Mouse (Mus musculus): Measurements from ENCODE around the gene Rhox3a2. TPM values are rescaled to one million over a fixed set of nuclear protein-coding genes. Genes with fewer than 3 reads are reported as not detected.

Gene Rhox3a2
- not detected for polyA plus RNA-seq (2015; fragmentation: Illumina TruSeq; extraction: RNeasy Lipid Tissue Mini Kit (QIAGEN cat#74804); ENCODE audit: low read depth, low replicate concordance)

GRCm38 (mm10) chrX:37379728-37380127 lies at the start of gene Rhox3a2:
Gene Rhox3a2 (plus strand): TSS chrX:37380028.

DNA sequence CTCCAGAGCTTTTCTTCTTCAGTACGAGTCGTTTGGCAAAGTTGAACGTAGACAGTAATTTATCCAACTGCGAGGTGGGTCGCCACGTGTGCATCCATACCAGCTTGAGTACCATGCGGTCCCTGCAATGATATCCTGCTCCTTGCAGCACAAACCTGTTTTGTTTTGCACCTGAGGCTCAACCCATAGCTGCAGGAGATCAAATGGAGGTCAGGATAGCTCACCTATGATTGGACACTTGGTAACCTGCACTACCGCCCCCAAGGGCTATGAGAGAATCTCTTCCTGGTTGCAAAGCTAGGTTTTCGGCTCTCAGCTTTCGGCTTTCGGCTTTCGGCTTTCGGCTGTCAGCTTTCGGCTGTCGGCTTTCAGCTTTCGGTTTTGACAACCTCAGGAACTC lies 10.7 kb downstream of the Rhox3a2 start, which contains the start of gene Rhox4a2:
Rhox4a2 (plus strand) TSS at position 301 of the 400 bp plus-strand sequence.

DNA sequence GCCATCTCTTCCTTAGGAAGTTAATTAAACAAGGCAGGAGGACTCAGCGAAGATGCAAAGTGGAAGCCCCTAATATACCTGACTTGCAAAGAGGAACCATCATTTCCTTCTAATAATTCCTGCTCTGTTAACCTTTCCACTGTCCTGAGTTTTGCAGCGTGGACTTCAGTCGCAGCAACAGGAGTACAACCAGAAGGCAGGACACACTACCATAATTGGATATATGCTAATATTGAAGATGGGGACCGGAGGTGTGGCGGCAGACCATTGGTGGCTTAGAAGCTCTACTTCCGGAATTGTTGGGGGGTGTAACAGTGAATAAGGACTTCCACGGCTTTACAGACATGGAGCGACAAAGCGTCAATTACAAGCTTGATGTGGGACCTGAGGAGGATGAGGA lies 31.9 kb downstream of the Rhox3a2 start, which contains the start of gene Rhox2b:
Rhox2b (plus strand) TSS at position 301 of the 400 bp plus-strand sequence.

GRCm38 (mm10) chrX:37432194-37432593 lies 52.4 kb downstream of the Rhox3a2 start, which contains the start of gene Rhox4b:
Gene Rhox4b (plus strand): TSS chrX:37432494.

Other genes with a start within 250 kb of the Rhox3a2 start
- gene Akap14, start 211.2 kb upstream of the Rhox3a2 start, polyA plus RNA-seq (2015; fragmentation: Illumina TruSeq; extraction: RNeasy Lipid Tissue Mini Kit (QIAGEN cat#74804); ENCODE audit: low read depth, low replicate concordance) = 0.51 TPM
- gene Ndufa1, start 188.9 kb upstream of the Rhox3a2 start, polyA plus RNA-seq (2015; fragmentation: Illumina TruSeq; extraction: RNeasy Lipid Tissue Mini Kit (QIAGEN cat#74804); ENCODE audit: low read depth, low replicate concordance) = 495 TPM
- gene Rnf113a1, start 188.8 kb upstream of the Rhox3a2 start, polyA plus RNA-seq (2015; fragmentation: Illumina TruSeq; extraction: RNeasy Lipid Tissue Mini Kit (QIAGEN cat#74804); ENCODE audit: low read depth, low replicate concordance) = 8.0 TPM
- gene Gm9, start 169.0 kb upstream of the Rhox3a2 start, polyA plus RNA-seq (2015; fragmentation: Illumina TruSeq; extraction: RNeasy Lipid Tissue Mini Kit (QIAGEN cat#74804); ENCODE audit: low read depth, low replicate concordance) = not detected
- gene Rhox1, start 157.8 kb upstream of the Rhox3a2 start, polyA plus RNA-seq (2015; fragmentation: Illumina TruSeq; extraction: RNeasy Lipid Tissue Mini Kit (QIAGEN cat#74804); ENCODE audit: low read depth, low replicate concordance) = not detected
- gene Rhox2a, start 135.1 kb upstream of the Rhox3a2 start, polyA plus RNA-seq (2015; fragmentation: Illumina TruSeq; extraction: RNeasy Lipid Tissue Mini Kit (QIAGEN cat#74804); ENCODE audit: low read depth, low replicate concordance) = not detected
- not detected for gene Rhox3a, start 130.1 kb upstream of the Rhox3a2 start, polyA plus RNA-seq (2015; fragmentation: Illumina TruSeq; extraction: RNeasy Lipid Tissue Mini Kit (QIAGEN cat#74804); ENCODE audit: low read depth, low replicate concordance)
- gene Rhox4a, start 114.7 kb upstream of the Rhox3a2 start, polyA plus RNA-seq (2015; fragmentation: Illumina TruSeq; extraction: RNeasy Lipid Tissue Mini Kit (QIAGEN cat#74804); ENCODE audit: low read depth, low replicate concordance) = not detected
- gene Rhox4a2, start 10.8 kb downstream of the Rhox3a2 start, polyA plus RNA-seq (2015; fragmentation: Illumina TruSeq; extraction: RNeasy Lipid Tissue Mini Kit (QIAGEN cat#74804); ENCODE audit: low read depth, low replicate concordance) = not detected
- gene Rhox2b, start 32.0 kb downstream of the Rhox3a2 start, polyA plus RNA-seq (2015; fragmentation: Illumina TruSeq; extraction: RNeasy Lipid Tissue Mini Kit (QIAGEN cat#74804); ENCODE audit: low read depth, low replicate concordance) = not detected
- not detected for gene Rhox4b, start 52.5 kb downstream of the Rhox3a2 start, polyA plus RNA-seq (2015; fragmentation: Illumina TruSeq; extraction: RNeasy Lipid Tissue Mini Kit (QIAGEN cat#74804); ENCODE audit: low read depth, low replicate concordance)
- not detected for gene Rhox2c, start 73.7 kb downstream of the Rhox3a2 start, polyA plus RNA-seq (2015; fragmentation: Illumina TruSeq; extraction: RNeasy Lipid Tissue Mini Kit (QIAGEN cat#74804); ENCODE audit: low read depth, low replicate concordance)
- not detected for gene Rhox3c, start 78.6 kb downstream of the Rhox3a2 start, polyA plus RNA-seq (2015; fragmentation: Illumina TruSeq; extraction: RNeasy Lipid Tissue Mini Kit (QIAGEN cat#74804); ENCODE audit: low read depth, low replicate concordance)
- gene Rhox4c, start 100.3 kb downstream of the Rhox3a2 start, polyA plus RNA-seq (2015; fragmentation: Illumina TruSeq; extraction: RNeasy Lipid Tissue Mini Kit (QIAGEN cat#74804); ENCODE audit: low read depth, low replicate concordance) = not detected
- gene Rhox2d, start 113.4 kb downstream of the Rhox3a2 start, polyA plus RNA-seq (2015; fragmentation: Illumina TruSeq; extraction: RNeasy Lipid Tissue Mini Kit (QIAGEN cat#74804); ENCODE audit: low read depth, low replicate concordance) = not detected
- not detected for gene Rhox4d, start 134.3 kb downstream of the Rhox3a2 start, polyA plus RNA-seq (2015; fragmentation: Illumina TruSeq; extraction: RNeasy Lipid Tissue Mini Kit (QIAGEN cat#74804); ENCODE audit: low read depth, low replicate concordance)
- gene Rhox2e, start 150.4 kb downstream of the Rhox3a2 start, polyA plus RNA-seq (2015; fragmentation: Illumina TruSeq; extraction: RNeasy Lipid Tissue Mini Kit (QIAGEN cat#74804); ENCODE audit: low read depth, low replicate concordance) = not detected
- not detected for gene Rhox3e, start 162.0 kb downstream of the Rhox3a2 start, polyA plus RNA-seq (2015; fragmentation: Illumina TruSeq; extraction: RNeasy Lipid Tissue Mini Kit (QIAGEN cat#74804); ENCODE audit: low read depth, low replicate concordance)
- not detected for gene Rhox4e, start 177.4 kb downstream of the Rhox3a2 start, polyA plus RNA-seq (2015; fragmentation: Illumina TruSeq; extraction: RNeasy Lipid Tissue Mini Kit (QIAGEN cat#74804); ENCODE audit: low read depth, low replicate concordance)
- gene Rhox2f, start 191.4 kb downstream of the Rhox3a2 start, polyA plus RNA-seq (2015; fragmentation: Illumina TruSeq; extraction: RNeasy Lipid Tissue Mini Kit (QIAGEN cat#74804); ENCODE audit: low read depth, low replicate concordance) = not detected
- not detected for gene Rhox3f, start 201.0 kb downstream of the Rhox3a2 start, polyA plus RNA-seq (2015; fragmentation: Illumina TruSeq; extraction: RNeasy Lipid Tissue Mini Kit (QIAGEN cat#74804); ENCODE audit: low read depth, low replicate concordance)
- gene Rhox4f, start 227.7 kb downstream of the Rhox3a2 start, polyA plus RNA-seq (2015; fragmentation: Illumina TruSeq; extraction: RNeasy Lipid Tissue Mini Kit (QIAGEN cat#74804); ENCODE audit: low read depth, low replicate concordance) = not detected
- gene Rhox3g, start 248.6 kb downstream of the Rhox3a2 start, polyA plus RNA-seq (2015; fragmentation: Illumina TruSeq; extraction: RNeasy Lipid Tissue Mini Kit (QIAGEN cat#74804); ENCODE audit: low read depth, low replicate concordance) = not detected